Mouse (Mus musculus) left cerebral cortex, postnatal 4 days (tissue): ENCODE measurements around the gene Cbx7. TPM values are rescaled to one million over a fixed set of nuclear protein-coding genes. Genes with fewer than 3 reads are reported as not detected.
"Not testable (repeated sequence)": the region's sequence is repeated elsewhere in the genome, so short reads cannot be mapped to it uniquely, and the experiment has no call there.

Experiments used
- DNase-seq: peaks from one replicate; pipeline ENCODE4 v3.0.0-alpha.2; 2022
- intact Hi-C: fragments of 180-260 bp; cut with DNase I; formaldehyde crosslinking; loops from one replicate; pipeline ENCODE4 v1.15.1; 2025
- total RNA-seq, 2 experiments: library from RNA; stranded (reverse); gene quantifications; 2 replicates each; pipeline ENCODE4 v1.2.3; 2021

Cbx7 gene
- total RNA-seq, 2 experiments from 2014 or later: 5.6 to 6.8 TPM

DNA sequence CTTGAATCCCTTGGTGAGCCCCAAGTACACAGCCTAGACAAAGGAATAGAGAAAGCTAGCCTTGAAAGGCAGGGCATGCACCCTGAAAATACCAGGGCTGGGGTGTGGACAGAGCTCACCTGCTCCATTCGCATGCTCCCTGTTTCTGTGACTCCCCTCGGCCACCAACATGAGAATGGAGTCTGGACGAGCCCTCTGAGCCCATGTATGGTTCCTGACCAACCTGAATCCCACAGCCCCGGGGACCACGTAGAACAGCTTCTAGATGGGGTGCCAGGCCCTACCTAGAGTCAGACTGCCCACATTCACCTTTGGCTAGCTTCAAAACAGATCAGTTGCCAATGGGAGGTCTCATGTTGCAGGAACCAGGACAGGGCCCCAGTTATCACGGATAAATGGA, 19.7 kb downstream of the Cbx7 start:
- no peak for DNase-seq
- intact Hi-C loops: no loop called here

DNA sequence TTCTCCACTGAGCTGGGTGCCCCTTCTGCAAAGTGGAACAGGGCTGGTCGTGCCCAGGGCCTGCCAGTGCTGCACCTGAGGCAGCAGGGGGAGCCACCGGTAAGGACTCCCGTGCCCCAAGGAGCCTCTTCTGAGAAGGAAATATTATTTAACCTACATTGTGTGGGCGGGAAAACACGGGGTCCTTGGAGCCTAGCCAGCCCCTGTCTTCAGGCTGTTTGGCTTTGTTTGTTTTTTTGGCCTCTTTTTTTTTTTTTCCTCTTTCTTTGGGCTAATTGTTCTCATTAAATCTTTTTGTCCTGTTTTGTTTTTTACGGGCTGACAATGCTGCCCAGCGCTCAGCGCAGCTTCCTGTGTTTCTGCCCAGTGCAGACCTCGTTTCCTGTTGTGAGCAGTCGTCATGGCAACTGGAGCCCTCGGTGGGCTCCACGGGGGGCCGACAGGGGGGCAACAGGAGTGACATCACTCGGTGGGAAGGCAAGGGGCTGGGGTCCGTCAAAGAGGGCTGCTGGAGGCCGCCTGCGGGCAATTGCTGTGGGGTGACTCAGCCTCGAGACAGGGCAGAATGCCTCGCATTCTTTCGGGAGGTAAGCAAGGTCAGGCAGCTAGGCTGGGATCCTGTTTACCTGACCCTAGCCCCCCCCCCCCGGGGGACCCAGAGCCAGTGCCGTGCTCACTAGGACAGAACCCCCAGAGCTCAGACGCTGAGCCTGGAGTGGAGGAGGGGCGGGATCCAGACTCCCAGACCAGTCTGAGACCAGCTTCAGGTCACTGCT, 20.5 kb downstream of the Cbx7 start:
- DNase-seq: peak; percentile 48
- intact Hi-C loops: no loop called here

GRCm38 (mm10) chr15:79947681-79948080, 23.2 kb downstream of the Cbx7 start:
- DNase-seq: no peak
- intact Hi-C loops: loop anchor here (2.0 kb wide), 1 partner anchor 129 kb away; no protein-coding TSS in a partner anchor

GRCm38 (mm10) chr15:79946790-79947189, 24.1 kb downstream of the Cbx7 start:
- intact Hi-C loops: loop anchor here (2.0 kb wide), 1 partner anchor 130 kb away; no protein-coding TSS in a partner anchor

GRCm38 (mm10) chr15:79946022-79946421, 24.9 kb downstream of the Cbx7 start:
- intact Hi-C loops: loop anchor here (2.0 kb wide), 1 partner anchor 131 kb away; no protein-coding TSS in a partner anchor
- DNase-seq: peak; percentile 86

More at GRCm38 (mm10) chr15:79946790-79947189, 24.1 kb downstream of the Cbx7 start:
- no peak for DNase-seq

DNA sequence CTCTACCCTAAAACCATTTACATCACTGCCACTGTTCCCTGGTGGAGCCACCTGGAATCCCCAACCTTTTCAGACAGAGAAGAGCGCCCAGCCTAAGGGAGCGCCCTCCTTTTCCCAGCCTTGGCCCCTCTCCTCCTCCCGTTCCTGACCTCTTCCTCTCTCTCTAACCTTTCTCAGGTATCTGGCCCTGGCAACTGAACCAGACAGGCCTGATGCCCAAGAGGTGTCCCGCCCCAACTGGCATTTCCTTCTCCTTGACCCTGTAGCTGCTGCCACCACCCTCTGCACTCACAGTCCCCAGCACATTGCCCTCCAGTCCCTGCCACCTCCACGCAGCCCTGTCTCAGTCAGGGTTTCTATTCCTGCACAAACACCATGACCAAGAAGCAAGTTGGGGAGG, 26.0 kb downstream of the Cbx7 start:
- intact Hi-C loops: no loop called here
- no peak for DNase-seq

- intact Hi-C loops: no loop called here
- DNase-seq: no peak
Observed at GRCm38 (mm10) chr15:79943584-79943983, 27.3 kb downstream of the Cbx7 start.

- intact Hi-C loops: no loop called here
- no peak for DNase-seq
Observed at GRCm38 (mm10) chr15:79942541-79942940, 28.4 kb downstream of the Cbx7 start.

GRCm38 (mm10) chr15:79940932-79941331, 30.0 kb downstream of the Cbx7 start:
- peak; percentile 43 for DNase-seq
- intact Hi-C loops: no loop called here

- DNase-seq: no peak
- intact Hi-C loops: no loop called here
Observed at GRCm38 (mm10) chr15:79939913-79940312, 31.0 kb downstream of the Cbx7 start.

- DNase-seq, intact Hi-C loops: not testable (repeated sequence)
Observed at GRCm38 (mm10) chr15:79939501-79939900, 31.4 kb downstream of the Cbx7 start.

GRCm38 (mm10) chr15:79939020-79939419, 31.9 kb downstream of the Cbx7 start:
- DNase-seq: no peak
- intact Hi-C loops: no loop called here

DNA sequence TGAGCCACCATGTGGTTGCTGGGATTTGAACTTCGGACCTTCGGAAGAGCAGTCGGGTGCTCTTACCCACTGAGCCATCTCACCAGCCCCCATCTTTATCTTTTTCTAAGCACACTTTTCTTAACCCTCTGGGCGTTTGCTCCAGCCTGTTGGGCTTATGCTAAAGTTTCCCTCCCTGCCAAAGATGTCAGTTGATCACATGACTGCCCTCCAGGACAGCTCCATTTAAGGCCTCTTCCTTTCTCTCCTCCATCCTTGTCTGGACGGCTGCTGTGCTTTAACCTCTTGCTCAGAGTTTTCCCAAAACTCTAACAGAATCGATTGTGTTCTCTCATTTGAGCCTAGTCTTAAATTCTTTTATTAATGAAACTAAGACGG, 34.6 kb downstream of the Cbx7 start:
- intact Hi-C loops: no loop called here
- DNase-seq: no peak

DNA sequence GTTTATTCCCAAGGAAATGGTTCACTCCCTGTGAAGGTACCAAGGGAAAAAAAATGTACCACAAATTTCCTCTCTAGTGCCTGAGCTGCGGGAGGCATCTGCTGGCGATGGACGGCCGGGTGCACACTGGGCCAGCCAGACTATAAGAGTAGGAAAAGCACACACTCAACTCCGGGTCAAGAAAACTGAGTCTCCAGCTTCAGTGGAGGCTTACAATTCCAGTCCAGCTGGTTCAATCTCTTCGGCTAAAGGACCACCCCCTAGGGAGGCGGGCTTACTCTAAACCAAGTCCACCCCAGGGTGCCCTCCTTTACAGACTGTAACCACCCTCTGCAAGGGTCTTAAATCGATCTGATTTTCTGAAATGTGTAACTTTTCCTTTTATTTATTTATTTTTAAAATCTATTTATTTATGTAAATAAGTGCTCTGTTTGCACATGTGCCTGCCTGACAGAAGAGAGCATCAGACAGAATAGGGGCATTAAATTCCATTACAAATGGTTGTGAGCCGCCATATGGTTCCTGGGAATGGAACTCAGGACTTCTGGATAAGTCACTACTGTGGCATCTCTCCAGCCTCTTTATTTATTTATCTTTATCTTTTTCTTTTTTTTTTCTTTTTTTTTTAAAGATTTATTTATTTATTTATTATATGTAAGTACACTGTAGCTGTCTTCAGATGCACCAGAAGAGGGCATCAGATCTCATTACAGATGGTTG, 35.1 kb downstream of the Cbx7 start:
- no peak for DNase-seq
- intact Hi-C loops: no loop called here

- intact Hi-C loops: no loop called here
- DNase-seq: no peak
Observed at GRCm38 (mm10) chr15:79934776-79935175, 36.1 kb downstream of the Cbx7 start.

DNA sequence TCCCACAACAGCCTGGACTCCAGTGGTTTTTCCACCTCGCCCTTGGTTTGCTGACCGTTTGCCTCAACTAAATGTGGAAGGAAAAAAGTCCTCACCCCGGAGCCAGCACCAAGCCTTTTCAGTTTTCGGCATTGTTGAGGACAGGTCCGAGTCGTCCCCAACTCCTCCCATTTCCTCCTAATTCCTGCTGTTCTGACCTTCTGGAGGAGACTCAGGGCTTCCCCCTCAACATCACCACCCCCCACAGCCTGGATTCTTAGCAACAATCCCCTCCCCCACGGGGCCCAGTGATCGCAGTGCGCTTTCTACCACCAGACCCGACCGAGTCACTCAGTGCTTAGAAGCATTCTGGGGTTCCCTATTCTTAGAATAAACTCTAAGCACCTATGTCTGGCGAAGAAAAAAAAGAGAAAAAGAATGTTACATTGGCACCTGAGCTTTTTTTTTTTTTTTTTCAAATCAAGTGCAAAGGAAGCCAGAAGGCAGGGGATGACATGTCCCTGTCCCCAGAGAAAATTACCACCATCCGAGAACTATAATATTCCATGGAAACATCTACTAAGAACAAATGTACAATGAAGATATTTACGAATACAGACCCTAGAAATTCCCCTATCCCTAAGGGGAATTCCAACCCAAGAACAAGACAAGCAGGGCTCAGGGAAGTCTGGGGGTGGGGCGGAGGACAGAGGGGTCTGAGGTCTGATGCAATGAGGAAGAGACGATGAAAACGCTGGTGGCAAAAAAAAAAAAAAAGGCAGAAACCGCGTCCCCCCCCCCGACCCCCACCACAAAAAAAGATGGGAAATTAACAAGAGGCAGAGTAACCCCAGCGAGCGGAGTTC, 37.0 kb downstream of the Cbx7 start:
- no peak for DNase-seq
- intact Hi-C loops: no loop called here

DNA sequence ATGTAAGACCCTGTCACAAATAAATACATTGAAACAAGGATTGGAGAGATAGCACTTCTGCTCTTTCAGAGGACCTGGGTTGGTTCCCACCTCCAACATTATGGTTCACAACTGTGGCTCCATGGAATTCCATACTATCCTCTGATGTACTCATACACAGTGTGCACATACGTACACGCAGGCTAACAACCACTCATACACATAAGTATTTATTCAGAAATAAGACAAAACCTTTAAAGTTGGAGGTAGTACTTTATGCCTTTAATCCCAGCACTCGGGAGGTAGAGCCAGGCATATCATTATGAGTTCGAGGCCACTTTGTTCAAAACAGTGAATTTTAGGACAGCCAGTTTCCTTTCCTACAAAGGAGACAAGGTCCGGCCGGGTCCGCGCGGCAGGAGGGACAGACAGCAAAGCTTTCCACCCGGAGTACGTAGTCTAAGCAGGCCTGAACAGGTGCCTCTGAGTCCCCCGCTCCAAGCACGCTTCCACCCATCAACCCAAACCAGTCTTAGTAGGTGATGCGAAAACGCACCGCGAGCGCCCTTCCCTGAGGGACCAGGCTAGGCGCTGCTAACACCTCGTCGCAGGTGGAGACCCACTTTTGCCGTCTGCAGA, 37.8 kb downstream of the Cbx7 start:
- intact Hi-C loops: no loop called here
- DNase-seq: no peak

GRCm38 (mm10) chr15:79932323-79932987, 38.5 kb downstream of the Cbx7 start:
- intact Hi-C loops: no loop called here
- DNase-seq: peak; percentile 89

- intact Hi-C loops: no loop called here
- DNase-seq: no peak
Observed at GRCm38 (mm10) chr15:79931496-79932141, 39.3 kb downstream of the Cbx7 start.

DNA sequence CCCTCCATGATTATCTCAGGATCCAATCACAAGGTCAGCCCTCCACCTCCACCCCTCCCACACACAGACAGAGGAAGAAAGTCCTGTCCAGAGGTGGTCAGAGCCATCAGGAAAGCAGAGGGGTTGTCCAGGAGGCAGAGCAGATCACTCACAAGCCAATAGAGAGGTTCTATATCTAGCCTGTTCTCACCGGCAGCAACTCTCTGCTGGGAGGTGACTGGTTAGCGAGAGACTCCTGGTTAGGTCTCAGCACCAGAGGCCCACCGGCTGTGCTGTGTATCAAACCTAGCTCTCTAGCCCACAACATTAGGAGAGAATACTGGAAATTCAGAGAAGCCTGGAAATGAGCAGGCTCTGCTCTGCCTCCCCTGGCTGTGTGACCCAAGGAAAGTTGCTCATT, 41.2 kb downstream of the Cbx7 start:
- DNase-seq: no peak
- intact Hi-C loops: no loop called here
